Mouse (Mus musculus): ENCODE measurements at regions not wholly inside any gene's neighbourhood (a gene's known extent, or its start where the extent isn't known, plus 50 kb on each side); places are given as distances from the start of the nearest gene placed in this dataset.

DNA sequence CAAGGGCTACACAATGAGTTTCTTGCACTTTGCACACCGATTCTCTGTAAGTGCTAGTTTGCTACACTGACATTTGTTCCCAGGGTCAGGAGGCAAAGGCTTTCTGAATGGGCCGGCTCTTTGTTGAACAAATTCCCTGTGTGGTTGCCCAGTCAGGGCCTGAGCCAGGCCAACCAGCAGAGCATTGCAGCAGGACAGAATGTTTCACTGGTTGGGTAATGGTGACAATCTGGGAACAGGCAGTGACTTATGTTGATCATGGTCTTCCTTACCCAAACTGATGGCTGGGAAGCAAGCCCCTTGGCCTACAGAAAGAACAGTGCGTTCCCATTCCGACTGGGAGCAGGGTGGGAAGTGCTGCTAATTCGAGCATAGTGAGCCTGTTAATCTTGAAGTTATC is 363.7 kb upstream of the Satb1 start:
- no peak for DNase-seq (ENCODE audit: extremely low spot score, low spot score)

DNA sequence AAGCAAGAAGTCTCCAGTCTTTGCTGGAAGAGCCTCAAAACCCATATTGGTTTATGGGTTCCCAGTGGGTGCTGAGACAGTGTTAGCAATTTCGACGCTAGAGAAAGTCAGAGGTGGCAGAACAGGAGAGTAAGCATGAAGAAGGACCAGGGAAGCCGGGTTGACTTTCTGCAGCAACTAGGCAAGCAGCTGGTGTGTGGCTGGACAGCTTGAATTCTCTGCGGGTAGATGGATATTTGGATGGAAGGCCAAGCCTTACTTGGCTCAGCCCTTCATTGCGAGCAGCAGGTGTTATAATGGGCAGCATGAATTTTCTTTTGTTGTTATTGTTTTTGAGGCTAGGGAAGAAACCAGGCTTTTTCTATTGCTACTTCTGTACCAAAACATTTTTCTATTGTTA is 362.7 kb upstream of the Satb1 start:
- no peak for DNase-seq (ENCODE audit: extremely low spot score, low spot score)

DNA sequence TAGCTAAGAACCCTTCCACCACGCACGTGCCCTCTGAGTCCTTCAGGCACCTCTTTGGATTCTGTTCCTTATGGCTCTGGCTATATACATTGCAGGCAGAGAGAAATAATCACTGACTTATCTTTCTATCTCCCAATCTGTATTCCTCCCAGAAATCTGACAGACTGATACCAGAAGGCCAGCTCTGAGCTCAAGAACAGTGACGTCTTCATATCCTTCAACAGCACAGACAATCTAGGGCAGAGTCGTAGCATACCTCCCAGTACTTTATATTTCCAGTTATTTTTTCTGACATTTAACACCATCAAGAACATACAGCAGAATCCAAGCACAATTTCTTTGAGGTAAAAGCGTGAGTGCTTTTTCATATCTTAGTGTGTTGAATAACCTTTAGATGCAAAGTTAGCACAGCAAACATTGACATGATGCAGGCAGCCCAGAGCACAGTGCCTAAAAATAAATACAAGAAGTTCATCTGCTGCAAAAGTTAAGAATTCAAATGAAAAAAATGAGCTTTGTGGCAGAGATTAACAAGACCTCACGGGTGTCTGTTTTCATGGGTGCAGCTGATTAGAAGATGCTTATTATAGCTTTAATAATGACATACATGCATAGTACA is 358.1 kb upstream of the Satb1 start:
- no peak for DNase-seq (ENCODE audit: extremely low spot score, low spot score)

DNA sequence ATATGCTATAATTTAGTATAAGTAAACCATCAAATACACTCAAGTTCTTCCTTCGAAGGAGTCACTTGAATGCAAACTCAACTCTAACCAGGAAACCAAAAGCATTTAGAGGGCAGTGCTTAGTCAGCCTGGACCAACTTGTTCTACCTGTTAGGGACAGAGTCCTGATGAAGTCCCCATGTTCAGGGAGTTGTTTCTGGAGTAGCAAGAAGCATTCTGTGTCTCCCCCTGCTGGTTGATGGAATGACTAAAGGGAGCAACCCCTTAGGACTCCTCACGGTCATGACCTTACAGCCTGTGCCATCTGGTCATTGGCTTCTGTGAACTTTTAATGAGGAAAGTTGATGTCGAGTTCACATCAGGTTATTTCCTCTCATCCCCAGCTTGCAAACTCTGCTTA is 349.6 kb upstream of the Satb1 start:
- peak; percentile 30 for DNase-seq (ENCODE audit: extremely low spot score, low spot score)

DNA sequence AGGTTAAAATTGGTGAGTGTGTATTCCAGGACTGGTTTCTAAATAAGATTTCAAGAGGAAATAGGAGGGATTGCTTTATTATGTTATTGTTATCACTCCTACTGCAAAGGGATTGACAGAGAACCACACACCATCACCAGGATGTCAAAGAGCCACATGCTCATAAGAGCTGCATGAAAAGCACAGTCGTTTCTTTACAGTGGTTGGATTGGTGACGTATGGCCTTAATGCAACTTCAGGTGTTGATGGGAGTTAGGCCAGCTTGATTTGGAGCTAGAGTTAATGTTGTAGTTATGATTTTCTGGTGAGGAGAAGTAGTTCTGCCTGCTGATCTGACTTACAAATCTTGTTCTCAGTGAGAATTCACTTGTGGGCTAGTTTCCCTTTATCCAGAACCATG is 344.9 kb upstream of the Satb1 start:
- no peak for DNase-seq (ENCODE audit: extremely low spot score, low spot score)

DNA sequence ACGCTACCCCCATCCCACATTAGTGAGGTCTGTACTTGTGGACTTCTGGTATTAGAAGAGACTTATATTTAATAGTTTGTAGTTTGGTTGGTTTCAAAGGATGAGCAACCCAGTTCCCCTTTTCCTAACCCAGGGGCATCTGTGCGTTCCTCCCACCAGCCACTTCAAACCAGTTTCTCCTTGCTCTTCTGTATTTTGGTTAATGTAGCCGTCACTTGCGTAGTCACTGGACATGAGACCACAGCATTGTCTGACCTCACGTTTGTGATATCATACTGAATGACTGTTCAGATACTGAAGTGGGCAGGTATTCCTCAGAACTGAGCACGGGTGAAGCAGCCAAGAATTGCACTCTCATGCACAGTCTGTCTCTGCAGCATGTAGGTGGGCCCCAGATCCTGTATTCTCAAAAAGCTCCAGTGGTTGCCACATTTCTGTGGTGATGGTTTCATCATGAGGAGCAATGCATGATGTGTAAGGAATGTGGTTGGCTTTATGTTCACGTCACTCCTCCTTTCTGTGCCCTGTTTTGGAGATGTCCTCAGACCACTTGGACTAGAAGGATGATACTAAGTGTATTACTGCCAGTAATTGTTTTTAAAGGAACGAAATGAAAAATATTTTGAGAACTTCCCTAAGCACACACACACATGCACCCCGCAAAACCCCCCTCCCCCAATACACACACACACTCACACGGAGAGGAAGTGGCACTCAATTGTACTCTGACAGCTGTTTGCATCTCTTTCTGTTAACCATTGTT is 335.2 kb upstream of the Satb1 start:
- DNase-seq (ENCODE audit: extremely low spot score, low spot score): no peak

DNA sequence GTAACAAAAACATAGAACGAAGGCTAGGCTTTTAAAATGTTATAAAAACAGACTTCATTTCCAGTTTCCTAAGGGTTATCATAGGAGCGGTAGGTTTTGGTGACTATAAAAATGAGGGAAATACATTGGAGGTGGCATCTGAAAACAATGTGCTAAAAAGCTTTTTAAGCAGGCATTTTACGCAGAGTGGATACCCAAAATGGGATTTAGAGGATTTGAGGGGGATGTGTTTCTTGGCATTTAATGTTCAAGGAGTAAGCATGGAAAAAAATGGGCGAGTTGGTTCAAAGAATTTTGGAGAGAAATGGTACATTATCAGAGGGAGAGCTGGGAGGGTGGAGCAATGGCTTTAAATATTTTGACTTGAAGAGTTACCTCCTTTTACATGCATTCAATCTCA is 334.6 kb upstream of the Satb1 start:
- no peak for DNase-seq (ENCODE audit: extremely low spot score, low spot score)

DNA sequence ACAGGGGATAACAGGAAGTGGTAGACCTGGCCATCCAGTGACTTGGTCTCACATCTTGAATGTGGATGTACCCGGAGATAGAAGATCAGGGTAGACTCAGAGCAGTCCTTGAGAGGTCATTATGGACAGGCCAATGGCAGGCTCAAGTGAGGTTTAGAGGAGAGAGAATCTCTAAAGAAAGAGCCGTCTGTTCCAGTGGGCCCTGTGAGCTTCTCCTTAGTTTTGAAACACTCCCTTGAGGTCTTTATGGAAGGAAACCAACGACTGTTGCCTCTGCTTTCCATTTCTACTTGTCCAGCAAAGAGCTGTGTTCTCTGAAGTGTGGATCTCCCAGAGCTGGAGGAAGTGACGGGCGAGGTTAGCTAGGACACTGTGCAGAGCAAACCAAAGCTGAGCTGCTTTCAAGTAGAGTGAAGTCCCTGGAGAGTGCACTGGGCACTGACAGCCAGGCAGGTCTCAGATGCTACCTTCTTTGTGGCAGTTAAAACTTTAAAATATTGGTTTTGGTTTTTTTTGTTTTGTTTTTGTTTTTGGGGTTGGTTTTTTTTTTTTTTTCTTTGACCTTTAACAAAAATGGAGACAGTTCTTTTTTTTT is 332.9 kb upstream of the Satb1 start:
- DNase-seq (ENCODE audit: extremely low spot score, low spot score): no peak

DNA sequence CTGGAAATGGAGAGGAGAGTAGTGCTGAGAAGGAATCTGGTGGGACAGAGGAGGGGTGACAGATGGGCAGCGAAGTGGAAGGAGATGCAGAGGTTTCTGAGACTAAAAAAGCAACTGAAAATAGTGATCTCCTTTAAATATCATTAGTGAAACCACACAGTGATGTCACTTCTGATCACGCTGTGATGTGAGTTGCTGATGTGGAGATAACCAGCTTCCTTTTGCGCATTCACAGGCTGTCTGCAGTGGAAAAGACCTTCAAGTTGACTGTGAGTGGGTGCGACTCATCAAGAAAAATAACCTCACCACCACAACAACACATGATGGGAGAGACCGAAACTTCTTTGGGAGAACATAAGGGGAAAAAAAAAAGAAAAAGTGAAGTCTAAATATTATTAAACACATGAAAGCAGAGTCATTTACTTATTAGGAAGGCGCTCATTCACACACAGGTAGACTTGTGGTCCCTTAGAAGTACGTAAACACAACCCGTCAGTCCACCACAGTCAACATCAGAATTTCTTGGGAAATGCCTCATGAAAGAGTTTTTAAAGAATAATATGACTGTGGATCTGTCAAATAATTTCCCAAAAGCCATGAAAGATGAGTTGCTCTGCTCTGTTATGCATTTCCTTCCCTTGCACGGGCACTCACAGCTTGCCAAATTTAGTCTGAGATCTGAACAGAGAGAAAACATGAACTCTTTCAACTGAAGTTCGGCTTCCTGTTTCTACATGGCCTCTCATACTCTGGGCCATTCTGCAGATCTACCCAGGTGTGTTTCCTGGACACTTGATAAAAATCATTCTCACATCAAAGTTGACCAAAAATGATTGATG is 329.7 kb upstream of the Satb1 start:
- no peak for DNase-seq (ENCODE audit: extremely low spot score, low spot score)

DNA sequence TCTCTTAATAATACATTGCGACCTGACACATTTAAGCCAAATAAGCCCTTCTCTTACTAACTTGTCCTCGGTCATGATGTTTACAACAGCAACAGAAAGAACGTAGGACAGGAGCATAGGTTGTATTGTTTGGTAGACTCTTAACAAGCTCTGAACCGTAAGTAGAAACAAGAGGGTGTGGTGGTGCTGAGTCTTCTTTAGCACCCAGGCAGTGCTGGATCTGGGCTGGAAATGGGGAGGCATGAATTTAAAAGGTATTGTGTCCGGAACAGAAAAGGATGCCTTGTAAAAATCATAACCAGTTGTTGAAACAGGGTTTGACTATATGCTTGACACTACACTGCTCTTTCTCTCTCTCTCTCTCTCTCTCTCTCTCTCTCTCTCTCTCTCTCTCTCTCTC is 317.4 kb upstream of the Satb1 start:
- no peak for DNase-seq (ENCODE audit: extremely low spot score, low spot score)

DNA sequence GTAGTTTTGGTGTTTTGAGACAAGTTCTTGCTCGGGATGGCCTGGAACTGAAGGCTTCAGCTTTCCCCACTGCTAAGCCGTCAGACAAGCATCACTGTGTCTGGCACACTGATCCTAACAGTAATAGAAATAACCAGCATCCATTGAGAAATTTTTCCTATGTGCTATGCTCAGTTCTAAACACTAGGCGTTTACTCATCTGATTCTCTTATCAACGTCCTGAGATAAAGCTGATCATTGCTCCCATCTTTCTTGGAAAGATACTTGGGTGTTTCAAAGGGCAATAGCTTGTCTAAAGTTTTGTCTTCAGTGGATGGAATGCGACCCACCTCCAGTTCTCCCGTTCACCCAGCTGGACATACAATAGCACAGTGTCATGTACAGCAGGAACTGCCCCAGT is 316.7 kb upstream of the Satb1 start:
- DNase-seq (ENCODE audit: extremely low spot score, low spot score): no peak

DNA sequence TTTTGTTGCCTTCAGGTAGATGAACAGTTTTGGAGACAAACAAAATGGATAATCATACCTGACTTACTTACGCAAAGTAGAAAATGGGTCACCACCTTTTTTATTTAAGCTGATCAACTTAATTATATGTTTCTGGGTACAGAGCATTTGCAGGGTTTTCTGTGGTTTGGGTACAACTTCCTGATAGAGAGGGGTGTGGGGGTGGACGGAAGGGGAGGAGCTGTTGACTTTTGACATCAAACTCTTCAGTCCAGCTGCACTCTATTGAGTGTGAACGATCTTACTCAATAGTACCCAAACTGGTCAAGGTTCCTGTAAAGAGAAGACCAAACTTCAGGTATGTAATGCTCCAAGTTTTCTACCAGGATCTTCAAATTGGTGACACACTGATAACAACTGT is 316.0 kb upstream of the Satb1 start:
- no peak for DNase-seq (ENCODE audit: extremely low spot score, low spot score)

DNA sequence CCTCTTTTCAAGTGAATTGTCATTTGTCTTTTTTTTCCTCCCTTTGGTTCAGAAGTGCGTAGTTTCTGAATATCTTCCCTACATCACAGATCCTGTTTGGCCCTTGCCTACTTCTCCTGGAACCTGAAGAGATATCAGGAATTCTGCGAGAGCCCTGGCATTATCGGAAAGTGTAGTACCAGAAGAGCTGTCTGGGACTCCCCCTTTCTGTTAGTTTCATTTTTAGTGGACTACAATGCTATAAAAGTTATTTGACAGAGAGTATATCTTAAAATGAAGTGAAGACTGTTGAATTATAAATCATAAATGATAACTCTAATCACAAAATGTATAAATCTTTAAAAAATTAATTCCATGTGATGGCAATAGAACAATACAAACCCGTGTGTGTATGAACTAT is 270.8 kb upstream of the Satb1 start:
- DNase-seq (ENCODE audit: extremely low spot score, low spot score): no peak

DNA sequence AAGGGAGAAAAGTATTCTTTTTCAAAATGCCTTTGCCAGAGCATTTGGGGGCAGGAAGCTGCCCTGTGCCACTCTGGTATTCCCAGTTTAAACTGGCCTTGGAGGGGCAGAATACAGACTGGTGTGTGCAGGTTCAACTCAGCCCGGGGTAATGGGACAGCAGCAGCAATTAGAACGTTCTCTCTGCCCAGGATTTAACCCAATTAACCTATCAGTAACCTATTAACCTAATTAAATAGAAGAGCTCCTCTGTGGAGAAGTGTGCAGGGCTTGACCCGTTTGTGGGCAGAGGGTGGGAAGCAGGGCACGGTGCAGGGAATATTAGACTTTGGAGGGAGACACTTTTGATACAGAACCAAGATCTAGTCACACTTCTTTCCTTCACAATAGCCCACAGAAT is 252.7 kb upstream of the Satb1 start:
- no peak for DNase-seq (ENCODE audit: extremely low spot score, low spot score)

DNA sequence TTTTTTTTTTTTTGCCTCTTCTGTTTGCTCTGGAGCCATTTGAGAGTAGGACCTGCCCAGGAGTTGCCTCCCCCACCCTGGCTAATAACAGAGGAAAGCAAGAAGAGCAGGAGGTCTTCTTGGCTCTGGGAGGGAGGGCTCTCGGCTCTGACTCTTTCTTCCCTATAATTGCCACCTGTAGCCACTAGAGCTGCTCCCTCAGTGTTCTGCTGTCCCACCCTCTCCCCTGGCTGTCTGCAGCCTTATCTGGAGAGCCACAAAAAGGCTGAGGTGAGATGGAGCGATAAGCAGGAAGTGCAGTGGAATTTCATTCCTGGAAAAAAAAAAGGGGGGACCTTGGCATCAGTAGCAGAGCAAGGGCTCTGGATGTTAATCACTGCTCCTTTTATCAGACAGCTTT is 251.4 kb upstream of the Satb1 start:
- DNase-seq (ENCODE audit: extremely low spot score, low spot score): no peak

DNA sequence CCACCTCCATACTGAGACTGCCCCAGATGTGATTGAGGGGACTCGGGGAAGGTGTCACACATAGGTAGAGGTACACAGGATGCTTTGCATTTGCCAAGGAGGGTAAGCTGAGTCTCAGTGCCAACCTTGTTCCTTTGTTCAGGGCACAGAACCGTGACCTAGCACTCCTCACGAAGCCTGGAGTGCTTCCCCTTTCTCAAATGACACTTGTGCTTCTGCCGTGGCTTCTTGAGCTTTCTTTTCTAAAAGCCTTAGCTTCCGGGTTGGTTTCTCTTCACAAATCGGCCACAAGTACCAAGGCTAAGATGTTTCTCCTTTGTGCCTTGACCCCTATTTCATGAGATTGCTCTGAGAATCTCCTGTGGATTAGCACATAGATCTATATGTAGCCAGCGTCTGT is 246.2 kb upstream of the Satb1 start:
- no peak for DNase-seq (ENCODE audit: extremely low spot score, low spot score)

DNA sequence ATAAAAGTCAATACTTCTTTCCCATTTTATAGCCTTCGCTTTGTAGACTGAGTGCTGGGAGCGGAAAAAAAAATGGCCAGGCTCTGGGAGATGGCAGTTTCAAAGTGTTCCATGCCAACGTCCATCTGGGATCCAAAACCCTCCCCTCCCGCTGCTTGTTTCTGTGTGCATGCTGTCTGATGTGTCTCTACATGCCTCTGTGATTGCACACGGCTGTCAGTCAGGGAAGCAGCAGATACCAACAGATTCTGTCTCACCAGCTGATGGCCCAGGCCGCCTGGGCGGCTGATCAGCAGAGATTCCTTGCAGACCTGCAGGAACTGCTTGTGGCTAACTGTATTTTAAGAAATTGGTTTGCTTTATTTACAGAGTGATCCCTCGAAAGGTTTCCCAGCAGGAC is 245.4 kb upstream of the Satb1 start:
- DNase-seq (ENCODE audit: extremely low spot score, low spot score): no peak

DNA sequence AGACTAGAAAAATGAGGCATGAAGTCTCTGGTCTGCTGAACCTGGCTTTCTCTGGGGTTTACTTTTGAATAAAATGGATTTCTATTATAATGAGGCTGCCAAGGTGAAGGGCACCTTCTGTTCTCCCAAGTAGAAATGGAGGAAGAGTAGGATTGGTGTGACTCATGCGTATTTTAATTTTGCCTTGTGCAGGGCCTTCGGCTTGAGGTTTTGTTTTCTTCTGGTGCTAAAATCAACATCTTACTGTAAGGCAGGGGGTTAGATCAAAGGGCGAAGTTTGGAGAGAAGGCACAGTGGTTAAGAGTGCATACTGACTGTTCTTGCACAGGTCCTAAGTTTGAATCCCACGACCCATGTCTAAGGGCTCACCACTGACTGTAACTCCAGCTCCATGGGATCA is 244.9 kb upstream of the Satb1 start:
- no peak for DNase-seq (ENCODE audit: extremely low spot score, low spot score)

DNA sequence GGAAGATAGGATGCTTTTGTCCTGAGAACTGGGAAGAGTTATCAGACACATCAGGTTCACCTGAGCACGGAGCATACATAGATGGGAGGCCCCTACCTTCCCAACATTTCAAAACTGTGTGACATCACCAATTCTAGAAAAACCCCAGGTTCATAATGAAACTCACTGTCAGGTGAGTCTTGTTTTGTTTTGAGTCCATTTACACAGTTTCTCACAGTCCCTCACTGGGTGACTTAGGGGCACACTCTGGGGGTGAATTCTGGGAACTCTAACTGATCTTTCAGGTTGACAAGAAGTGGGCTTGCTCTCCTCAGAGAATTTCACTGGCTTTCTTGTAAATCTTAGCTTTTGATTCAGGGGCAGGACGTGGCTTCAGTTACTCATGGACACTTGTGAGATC is 243.7 kb upstream of the Satb1 start:
- no peak for DNase-seq (ENCODE audit: extremely low spot score, low spot score)

DNA sequence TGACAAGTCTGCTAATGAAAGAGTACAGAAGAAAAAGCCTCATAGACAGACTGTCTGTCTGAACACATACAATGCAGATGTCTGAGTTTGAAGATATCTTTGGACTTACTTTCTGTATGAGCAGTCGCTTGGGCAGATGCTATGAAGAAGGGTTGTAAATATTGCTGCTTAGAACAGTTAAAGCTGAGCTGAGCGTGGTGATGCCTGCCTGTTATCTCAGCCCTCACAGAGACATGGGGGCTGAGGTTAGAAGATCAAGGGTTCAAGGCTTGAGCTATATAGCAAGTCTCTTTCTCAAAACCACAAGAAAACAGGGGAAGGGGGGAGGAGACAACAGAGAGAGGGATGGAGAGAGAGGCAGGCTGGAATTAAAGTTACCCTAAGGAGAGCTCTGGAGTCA is 234.6 kb upstream of the Satb1 start:
- no peak for DNase-seq (ENCODE audit: extremely low spot score, low spot score)

DNA sequence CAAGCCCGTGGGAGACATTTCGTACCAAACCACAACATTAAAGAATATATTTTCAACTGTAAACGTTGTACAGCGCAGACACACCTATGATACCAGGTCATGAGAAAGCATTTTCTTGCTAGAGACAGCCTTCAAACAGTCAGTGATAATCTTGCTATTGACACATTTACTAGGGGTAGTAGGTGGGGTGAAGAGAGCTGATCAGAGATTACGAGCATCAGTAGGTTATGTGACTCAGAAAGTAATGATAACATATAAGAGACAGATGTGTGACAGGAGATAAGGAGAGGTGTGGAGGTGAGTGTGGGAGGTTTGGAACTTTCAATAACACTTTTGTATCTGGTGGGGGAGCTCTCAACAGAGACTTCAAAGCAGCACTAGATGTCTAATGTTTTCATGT is 231.5 kb upstream of the Satb1 start:
- no peak for DNase-seq (ENCODE audit: extremely low spot score, low spot score)

DNA sequence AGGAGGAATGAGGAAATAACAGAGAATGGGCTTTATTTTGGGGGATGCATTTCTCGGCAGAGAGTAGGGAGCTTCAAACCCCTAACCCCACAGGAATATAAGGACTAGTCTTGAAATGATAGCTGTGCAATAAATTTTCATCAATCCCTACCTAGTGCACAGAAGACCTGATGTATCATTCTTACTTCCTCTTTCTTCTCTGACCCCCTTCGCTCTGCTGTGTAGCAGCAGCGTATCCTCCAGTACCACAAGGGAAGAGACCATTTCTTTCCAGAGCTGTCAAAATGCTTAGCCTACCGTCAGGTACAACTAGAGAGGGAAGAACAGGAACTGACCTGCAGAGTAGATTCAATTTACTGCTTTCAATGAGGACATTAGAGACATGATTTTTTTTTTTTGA is 230.0 kb upstream of the Satb1 start:
- no peak for DNase-seq (ENCODE audit: extremely low spot score, low spot score)

Data from neural tube, embryonic 10.5 days (tissue).